22 mouse cellular contexts compared by ENCODE assay signal in genomic region chr6:134559635-134560034, GRCm38 (mm10). TPM values are rescaled to one million over a fixed set of nuclear protein-coding genes. Genes with fewer than 3 reads are reported as not detected.
DNase-seq lines count a peak whose midpoint lies in the region; ATAC-seq and TF ChIP-seq lines count a peak whose summit lies in the region.
"Had no signal": no experiment of that assay in that cellular context is flagged by ENCODE, and none has a peak within 500 bp of the region (broad histone marks: within the 10 kb centered on the region; RNA-seq: fewer than 3 reads in every experiment).

No protein-coding gene starts in this region.

- no peak for TF ChIP-seq POLR2A in bone marrow macrophage, adult 2 months (IDR thresholded peaks at IDR 0.05; ENCODE audit: borderline replicate concordance, low read depth, low read length)

- no peak overlapping the region for H3K4me3 ChIP-seq in hindbrain, embryonic 10.5 days
- no peak overlapping the region for H3K4me3 ChIP-seq in hindbrain, embryonic 13.5 days
- no peak overlapping the region for H3K4me3 ChIP-seq in liver, postnatal 0 days (ENCODE audit: low read depth, low read length)
- no peak overlapping the region for H3K4me3 ChIP-seq in bone marrow macrophage, adult 2 months (ENCODE audit: insufficient read depth, low read length)
- H3K4me3 ChIP-seq: embryonic facial prominence, embryonic 13.5 days; forebrain, embryonic 12.5 days; heart, embryonic 15.5 days; hindbrain, embryonic 15.5 days had no signal

- no peak for TF ChIP-seq EP300 in liver, postnatal 0 days (IDR thresholded peaks at IDR 0.05; ENCODE audit: low read depth)

- 0 out of 2 replicates have a peak overlapping the region, but pooled peaks have one; percentile 16 for H3K27ac ChIP-seq in hindbrain, embryonic 10.5 days
- no peak overlapping the region for H3K27ac ChIP-seq in hindbrain, embryonic 13.5 days
- H3K27ac ChIP-seq in liver, postnatal 0 days (ENCODE audit: low read depth): peak overlapping the region; percentile 13
- peak overlapping the region; percentile 75 for H3K27ac ChIP-seq in bone marrow macrophage, adult 2 months (ENCODE audit: insufficient read depth, low read depth, low read length)
- H3K27ac ChIP-seq: embryonic facial prominence, embryonic 13.5 days; forebrain, embryonic 12.5 days; heart, embryonic 15.5 days; hindbrain, embryonic 15.5 days had no signal

- H3K4me1 ChIP-seq in hindbrain, embryonic 10.5 days (replicated peaks): peaks cover 23% of the 10 kb centered on the region
- peaks cover 48% of the 10 kb centered on the region for H3K4me1 ChIP-seq in hindbrain, embryonic 13.5 days (replicated peaks)
- peaks cover 35% of the 10 kb centered on the region for H3K4me1 ChIP-seq in liver, postnatal 0 days (ENCODE audit: insufficient read depth)
- H3K4me1 ChIP-seq in bone marrow macrophage, adult 2 months (ENCODE audit: control insufficient read depth, insufficient read depth, low read length): peaks cover 51% of the 10 kb centered on the region

- no peak for TF ChIP-seq CTCF in liver, postnatal 0 days (IDR thresholded peaks at IDR 0.05; ENCODE audit: low read depth)
- TF ChIP-seq CTCF in bone marrow macrophage, adult 2 months (IDR thresholded peaks at IDR 0.05; ENCODE audit: low read depth, low read length): no peak

- no peak overlapping the region for H3K9ac ChIP-seq in hindbrain, embryonic 13.5 days
- no peak overlapping the region for H3K9ac ChIP-seq in liver, postnatal 0 days (replicated peaks)
- H3K9ac ChIP-seq: embryonic facial prominence, embryonic 13.5 days; forebrain, embryonic 12.5 days; heart, embryonic 15.5 days; hindbrain, embryonic 15.5 days had no signal

- no peak overlapping the region for H3K4me2 ChIP-seq in hindbrain, embryonic 13.5 days
- peak overlapping the region; percentile 7; the same call in 1 of the 2 replicates for H3K4me2 ChIP-seq in liver, postnatal 0 days (ENCODE audit: low read depth, low read length)
- H3K4me2 ChIP-seq: embryonic facial prominence, embryonic 13.5 days; forebrain, embryonic 12.5 days; heart, embryonic 11.5 days; heart, embryonic 15.5 days; hindbrain, embryonic 15.5 days had no signal

- H3K9me3 ChIP-seq in hindbrain, embryonic 10.5 days: no peaks in the 10 kb centered on the region
- H3K9me3 ChIP-seq in hindbrain, embryonic 13.5 days: no peaks in the 10 kb centered on the region
- no peaks in the 10 kb centered on the region for H3K9me3 ChIP-seq in liver, postnatal 0 days (ENCODE audit: low read length)
- H3K9me3 ChIP-seq: embryonic facial prominence, embryonic 13.5 days; forebrain, embryonic 12.5 days; G1E; heart, embryonic 15.5 days; hindbrain, embryonic 15.5 days had no signal

- H3K27me3 ChIP-seq in hindbrain, embryonic 10.5 days (ENCODE audit: insufficient read depth, poor library complexity, severe bottlenecking): no peaks in the 10 kb centered on the region
- no peaks in the 10 kb centered on the region for H3K27me3 ChIP-seq in hindbrain, embryonic 13.5 days
- H3K27me3 ChIP-seq in liver, postnatal 0 days (ENCODE audit: insufficient read depth, low read length): no peaks in the 10 kb centered on the region
- H3K27me3 ChIP-seq: embryonic facial prominence, embryonic 13.5 days; forebrain, embryonic 12.5 days; heart, embryonic 15.5 days; hindbrain, embryonic 15.5 days had no signal

- no peak for ATAC-seq in hindbrain, embryonic 13.5 days (ENCODE audit: low FRiP score)
- ATAC-seq in liver, postnatal 0 days: peak; percentile 12; the same call in 1 of the 2 replicates
- ATAC-seq: forebrain, embryonic 16.5 days had no signal

- H3K36me3 ChIP-seq in hindbrain, embryonic 10.5 days: no peaks in the 10 kb centered on the region
- no peaks in the 10 kb centered on the region for H3K36me3 ChIP-seq in hindbrain, embryonic 13.5 days
- H3K36me3 ChIP-seq in liver, postnatal 0 days (replicated peaks; ENCODE audit: insufficient read depth, low read length): no peaks in the 10 kb centered on the region
- H3K36me3 ChIP-seq: embryonic facial prominence, embryonic 13.5 days; forebrain, embryonic 12.5 days; heart, embryonic 15.5 days; hindbrain, embryonic 15.5 days had no signal

- no peak for DNase-seq in hindbrain, embryonic 10.5 days (ENCODE audit: low spot score)
- DNase-seq in liver, postnatal 0 days: no peak
- no peak for DNase-seq in liver
- peak; percentile 46 for DNase-seq in A20 (ENCODE audit: low read depth, low spot score)
- no peak for DNase-seq in retina, postnatal 1 day
- DNase-seq: adrenal gland, postnatal 10 days; B cell, adult 2 months; cerebellum, adult 18-20 months; cerebellum, adult 9-11 months; cerebellum, postnatal 36 days; gastrocnemius, postnatal 14 days; heart, adult 18-20 months; heart, postnatal 14 days had no signal

- 78% methylated on average over 3 of the region's 3 CpGs for WGBS in hindbrain, embryonic 10.5 days
- 71% methylated on average over 3 of the region's 3 CpGs for WGBS in hindbrain, embryonic 13.5 days
- WGBS in liver, postnatal 0 days (ENCODE audit: insufficient replicate concordance): 56% methylated on average over 3 of the region's 3 CpGs

RNA-seq across cellular contexts. Expression of gene Lrp6, which starts 7.1 kb away (rescaled TPM):
- polyA plus RNA-seq in hindbrain, embryonic 10.5 days (2016; fragmentation: Nextera tagmentation; extraction: Ambion mirVana): 24.7 and 25.3 TPM in 2 replicates
- 20.6 and 22.3 TPM in 2 replicates for polyA plus RNA-seq in hindbrain, embryonic 13.5 days (2015; fragmentation: Nextera tagmentation; extraction: Ambion mirVana)
- 10.1 and 10.7 TPM in 2 replicates for polyA plus RNA-seq in liver, postnatal 0 days (2015; fragmentation: Nextera tagmentation; extraction: Ambion mirVana)
- 33.1 and 37.0 TPM in 2 replicates for polyA plus RNA-seq in bone marrow macrophage, adult 2 months (2012; ENCODE audit: insufficient read depth, insufficient read length, missing spikeins)
